Mouse (Mus musculus): ENCODE data around the gene Hus1b. TPM values are rescaled to one million over a fixed set of nuclear protein-coding genes. Genes with fewer than 3 reads are reported as not detected.
A peak's percentile ranks its signal among the peaks of the same experiment; 100 is the strongest.

Hus1b gene
- polyA plus RNA-seq, 2 experiments = 0.06 TPM; not detected in 1

- 70% methylated on average over 4 of the region's 4 CpGs for WGBS (ENCODE audit: insufficient replicate concordance)
- TF ChIP-seq CTCF (IDR thresholded peaks at IDR 0.05; ENCODE audit: low read depth) = no peak
- no peak for TF ChIP-seq EP300 (IDR thresholded peaks at IDR 0.05; ENCODE audit: low read depth)
- no peak overlapping the region for H3K4me2 ChIP-seq (ENCODE audit: low read depth)
- no peaks in the 10 kb centered on the region; the same call in none of the 2 replicates for H3K27me3 ChIP-seq (ENCODE audit: control insufficient read depth, insufficient read depth, low read length)
- H3K4me3 ChIP-seq (ENCODE audit: insufficient read depth in 1 of 2, low read depth in 2 of 2, low read length in 2 of 2) = no peak overlapping the region
- H3K27ac ChIP-seq = no peak overlapping the region
- no peaks in the 10 kb centered on the region for H3K9me3 ChIP-seq (ENCODE audit: control insufficient read depth, low read length)
- DNase-seq (ENCODE audit: low read depth in 3 of 3, low spot score in 3 of 3) = no peak
- no peak overlapping the region for H3K9ac ChIP-seq (replicated peaks)
- H3K4me1 ChIP-seq (replicated peaks; ENCODE audit: control insufficient read depth in 2 of 2, insufficient read depth in 2 of 2, low read length in 1 of 2) = peaks cover 0 to 5% of the 10 kb centered on the region in 2 experiments; a peak in 2 of 4 replicates
- no peak for ATAC-seq (ENCODE audit: insufficient read depth)
- H3K36me3 ChIP-seq (replicated peaks; ENCODE audit: control insufficient read depth, insufficient read depth, low read depth) = no peaks in the 10 kb centered on the region
Measured at GRCm38 (mm10) chr13:30978224-30978623, 30.7 kb upstream of the Hus1b start.

GRCm38 (mm10) chr13:30976536-30977084 is 29.1 kb upstream of the Hus1b start:
- no peak overlapping the region for H3K9ac ChIP-seq (replicated peaks)
- DNase-seq (ENCODE audit: low read depth in 3 of 3, low spot score in 3 of 3) (no peak), ATAC-seq (ENCODE audit: insufficient read depth) (no peak)
- H3K9me3 ChIP-seq (ENCODE audit: control insufficient read depth, low read length) = no peaks in the 10 kb centered on the region
- H3K27me3 ChIP-seq (ENCODE audit: control insufficient read depth, insufficient read depth, low read length) = no peaks in the 10 kb centered on the region; the same call in 1 of the 2 replicates
- peaks cover 0 to 10% of the 10 kb centered on the region in 2 experiments; a peak in 3 of 4 replicates for H3K4me1 ChIP-seq (replicated peaks; ENCODE audit: control insufficient read depth in 2 of 2, insufficient read depth in 2 of 2, low read length in 1 of 2)
- no peak for TF ChIP-seq EP300 (IDR thresholded peaks at IDR 0.05; ENCODE audit: low read depth)
- no peak for TF ChIP-seq CTCF (IDR thresholded peaks at IDR 0.05; ENCODE audit: low read depth)
- WGBS (ENCODE audit: insufficient replicate concordance) = 52% methylated on average over 8 of the region's 8 CpGs
- H3K36me3 ChIP-seq (replicated peaks; ENCODE audit: control insufficient read depth, insufficient read depth, low read depth) = no peaks in the 10 kb centered on the region
- H3K4me2 ChIP-seq (ENCODE audit: low read depth) = no peak overlapping the region
- no peak overlapping the region for H3K4me3 ChIP-seq (ENCODE audit: insufficient read depth in 1 of 2, low read depth in 2 of 2, low read length in 2 of 2)
- H3K27ac ChIP-seq = no peak overlapping the region

- H3K4me3 ChIP-seq (ENCODE audit: insufficient read depth in 1 of 2, low read depth in 2 of 2, low read length in 2 of 2) = peak overlapping the region; percentile 82 to 84
- H3K9ac ChIP-seq (replicated peaks) = peak overlapping the region; percentile 82
- H3K27me3 ChIP-seq (ENCODE audit: control insufficient read depth, insufficient read depth, low read length) = no peaks in the 10 kb centered on the region; the same call in 1 of the 2 replicates
- H3K27ac ChIP-seq = no peak overlapping the region
- TF ChIP-seq CTCF (IDR thresholded peaks at IDR 0.05; ENCODE audit: low read depth) = no peak
- no peak for TF ChIP-seq EP300 (IDR thresholded peaks at IDR 0.05; ENCODE audit: low read depth)
- no peak for DNase-seq (ENCODE audit: low read depth in 3 of 3, low spot score in 3 of 3)
- 25% methylated on average over 5 of the region's 5 CpGs for WGBS (ENCODE audit: insufficient replicate concordance)
- no peaks in the 10 kb centered on the region for H3K36me3 ChIP-seq (replicated peaks; ENCODE audit: control insufficient read depth, insufficient read depth, low read depth)
- H3K4me1 ChIP-seq (replicated peaks; ENCODE audit: control insufficient read depth in 2 of 2, insufficient read depth in 2 of 2, low read length in 1 of 2) = peaks cover 6 to 17% of the 10 kb centered on the region in 2 experiments
- peak overlapping the region; percentile 67 for H3K4me2 ChIP-seq (ENCODE audit: low read depth)
- peak; percentile 23; the same call in 1 of the 2 replicates for ATAC-seq (ENCODE audit: insufficient read depth)
- no peaks in the 10 kb centered on the region for H3K9me3 ChIP-seq (ENCODE audit: control insufficient read depth, low read length)
Measured at GRCm38 (mm10) chr13:30974247-30974630, 26.7 kb upstream of the Hus1b start.

- ATAC-seq (ENCODE audit: insufficient read depth) (peak; percentile 94), DNase-seq (ENCODE audit: low read depth in 3 of 3, low spot score in 3 of 3) (peak; percentile 58 to 62 (median 59))
- Histone ChIP-seq H3K9ac (replicated peaks) (peak within 1 kb of the TSS; percentile 82), H3K4me3 (ENCODE audit: insufficient read depth in 1 of 2, low read depth in 2 of 2, low read length in 2 of 2) (peak within 1 kb of the TSS; percentile 82 to 84), H3K27me3 (ENCODE audit: control insufficient read depth, insufficient read depth, low read length) (no peaks in the 10 kb centered on the region), H3K27ac (peak within 1 kb of the TSS; percentile 56), H3K36me3 (replicated peaks; ENCODE audit: control insufficient read depth, insufficient read depth, low read depth) (no peaks in the 10 kb centered on the region), H3K4me2 (ENCODE audit: low read depth) (peak within 1 kb of the TSS; percentile 67), H3K9me3 (ENCODE audit: control insufficient read depth, low read length) (no peaks in the 10 kb centered on the region), H3K4me1 (replicated peaks; ENCODE audit: control insufficient read depth in 2 of 2, insufficient read depth in 2 of 2, low read length in 1 of 2) (peaks cover 6 to 18% of the 10 kb centered on the region in 2 experiments)
- TF ChIP-seq CTCF (IDR thresholded peaks at IDR 0.05; ENCODE audit: low read depth) = no peak
- TF ChIP-seq EP300 (IDR thresholded peaks at IDR 0.05; ENCODE audit: low read depth) = no peak
- under 1% methylated on average over 54 of the region's 54 CpGs for WGBS (ENCODE audit: insufficient replicate concordance)
Measured at GRCm38 (mm10) chr13:30973501-30974246, 26.1 kb upstream of the Hus1b start, which contains the start of the genes Exoc2 and Gm5447. TSS of gene Exoc2 (minus strand) at chr13:30974093. TSS of gene Gm5447 (plus strand) at chr13:30974204.

GRCm38 (mm10) chr13:30972102-30972501 is 24.5 kb upstream of the Hus1b start:
- no peak for TF ChIP-seq EP300 (IDR thresholded peaks at IDR 0.05; ENCODE audit: low read depth)
- TF ChIP-seq CTCF (IDR thresholded peaks at IDR 0.05; ENCODE audit: low read depth) = 0 out of 2 replicates have a peak, but pooled peaks have one; percentile 16
- no peak overlapping the region for H3K27ac ChIP-seq
- WGBS (ENCODE audit: insufficient replicate concordance) = 34% methylated on average over 2 of the region's 2 CpGs
- H3K27me3 ChIP-seq (ENCODE audit: control insufficient read depth, insufficient read depth, low read length) = no peaks in the 10 kb centered on the region
- peaks cover 6 to 23% of the 10 kb centered on the region in 2 experiments for H3K4me1 ChIP-seq (replicated peaks; ENCODE audit: control insufficient read depth in 2 of 2, insufficient read depth in 2 of 2, low read length in 1 of 2)
- peak overlapping the region; percentile 16 for H3K9ac ChIP-seq (replicated peaks)
- no peaks in the 10 kb centered on the region for H3K36me3 ChIP-seq (replicated peaks; ENCODE audit: control insufficient read depth, insufficient read depth, low read depth)
- DNase-seq (ENCODE audit: low read depth in 3 of 3, low spot score in 3 of 3) (peak in 1 of 3 experiments; percentile 17), ATAC-seq (ENCODE audit: insufficient read depth) (no peak)
- peak overlapping the region; percentile 41 for H3K4me2 ChIP-seq (ENCODE audit: low read depth)
- H3K9me3 ChIP-seq (ENCODE audit: control insufficient read depth, low read length) = no peaks in the 10 kb centered on the region
- peak overlapping the region in 1 of 2 experiments; percentile 10; a peak in 1 of 4 replicates for H3K4me3 ChIP-seq (ENCODE audit: insufficient read depth in 1 of 2, low read depth in 2 of 2, low read length in 2 of 2)
